Mouse (Mus musculus): Measurements from ENCODE around the gene Sirt7.
A peak's percentile ranks its signal among the peaks of the same experiment; 100 is the strongest.
"Not testable (repeated sequence)": the region's sequence is repeated elsewhere in the genome, so short reads cannot be mapped to it uniquely, and the experiment has no call there.

The Sirt7 gene

DNA sequence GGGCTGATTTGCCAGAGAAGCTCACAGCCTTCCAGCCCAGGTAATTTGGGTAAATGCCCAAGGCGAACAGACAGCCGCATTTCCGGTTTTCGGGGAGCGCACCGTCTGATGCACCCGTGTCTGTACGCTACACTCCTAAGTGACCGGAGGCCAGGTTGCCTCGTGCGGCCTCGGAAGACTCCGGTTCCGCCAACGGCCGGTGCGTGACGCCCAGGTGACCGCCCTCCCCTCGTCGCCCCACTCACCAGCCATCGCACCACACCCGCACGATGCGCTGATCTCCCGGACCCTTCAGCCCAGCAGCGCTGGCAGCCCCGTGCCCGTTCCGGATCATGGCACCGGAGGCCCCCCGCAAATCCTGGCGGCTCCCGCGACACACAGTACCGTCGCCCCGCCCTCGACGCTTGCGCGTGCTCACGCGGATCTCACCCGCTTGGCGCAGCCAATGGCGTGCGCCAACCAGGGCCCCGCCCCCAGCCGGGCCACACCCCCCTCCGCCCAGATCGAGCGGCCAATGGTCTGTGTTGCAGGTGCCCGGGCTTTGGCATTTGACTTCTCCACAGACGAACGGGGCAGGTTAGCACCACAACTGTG lies 7.4 kb downstream of the Sirt7 start, which contains the start of gene Pcyt2:
Gene Pcyt2 (minus strand): TSS at position 418 of the 594 bp plus-strand sequence.
- DNase-seq (ENCODE audit: low spot score), result peak; percentile 88

DNA sequence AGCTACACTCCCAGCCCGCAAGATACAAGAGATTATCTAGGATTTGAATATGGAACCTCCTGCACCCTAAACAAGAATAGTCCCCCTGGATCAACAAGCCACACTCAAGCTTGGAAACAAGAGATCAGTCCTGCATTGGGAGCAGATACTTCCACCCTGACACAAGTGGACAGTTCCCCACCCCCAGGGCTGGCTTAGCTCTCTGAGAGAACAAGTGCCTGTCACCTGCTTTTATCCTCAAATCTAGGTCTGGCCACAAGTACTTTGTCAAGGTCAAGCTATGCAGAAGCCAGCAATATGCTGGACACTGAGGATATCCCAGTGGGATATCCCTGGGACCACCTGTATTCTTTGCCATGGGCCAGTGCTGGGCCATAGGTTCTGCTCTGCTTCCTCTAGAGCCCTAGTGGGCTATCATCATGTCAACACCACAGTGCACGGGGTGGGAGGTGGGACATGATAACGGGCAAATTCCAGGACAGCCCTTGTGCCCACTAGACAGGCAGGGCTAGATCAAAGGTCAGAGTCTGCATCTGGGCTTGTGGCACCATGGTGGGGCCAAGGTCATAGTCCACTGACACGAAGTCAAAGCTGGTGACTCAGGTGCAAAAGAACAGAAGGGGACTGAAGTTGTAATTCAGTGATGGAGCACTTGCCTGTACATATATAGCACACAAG lies 8.3 kb downstream of the Sirt7 start:
- no peak for DNase-seq (ENCODE audit: low spot score)

DNA sequence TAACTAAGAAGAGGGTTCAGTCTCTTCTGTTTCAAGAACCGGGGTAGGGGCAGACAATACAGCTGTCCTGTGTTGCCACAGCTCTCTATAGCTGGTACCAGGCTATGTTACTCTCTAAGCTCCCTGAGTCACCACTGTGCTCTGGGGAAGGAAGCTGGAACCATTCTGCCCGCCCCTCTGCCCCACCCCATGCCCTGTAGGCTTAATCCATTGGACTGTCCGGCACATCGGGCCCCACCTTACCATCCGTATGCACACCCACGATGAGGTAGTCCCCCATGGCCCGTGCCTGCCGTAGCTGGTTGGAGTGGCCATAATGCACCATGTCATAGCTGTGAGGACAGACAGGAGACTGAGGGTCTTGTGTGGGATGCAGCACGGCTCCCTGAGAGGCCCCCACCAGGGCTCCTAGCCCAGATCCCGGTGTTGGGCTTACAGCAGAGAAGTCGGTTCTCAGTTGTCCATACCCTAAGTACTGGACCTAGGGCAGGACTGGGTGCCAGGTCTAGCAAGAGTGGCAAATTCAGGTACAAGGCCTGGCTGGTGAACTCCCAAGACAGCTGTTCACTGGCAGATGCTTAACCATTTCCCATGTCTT lies 9.3 kb downstream of the Sirt7 start:
- no peak for DNase-seq (ENCODE audit: low spot score)

DNA sequence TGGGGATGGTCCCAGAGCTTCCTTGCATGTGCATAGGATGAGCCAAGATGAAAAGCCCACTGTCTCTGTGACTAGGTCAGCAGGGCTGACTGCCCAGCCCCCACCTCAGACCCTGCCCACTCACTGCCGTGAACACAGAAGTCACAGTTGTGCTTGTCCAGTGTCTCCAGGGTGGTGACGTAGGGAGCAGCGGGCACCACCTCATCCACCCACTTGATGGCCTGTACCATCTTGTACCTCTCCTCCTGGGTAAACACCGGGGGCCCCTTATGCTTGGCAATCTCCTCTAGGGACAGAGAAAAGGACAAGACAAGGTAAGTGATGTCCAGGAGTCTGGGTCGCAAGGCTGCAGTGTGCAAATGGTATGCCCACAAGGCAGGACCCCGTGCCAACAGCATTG lies 9.9 kb downstream of the Sirt7 start:
- no peak for DNase-seq (ENCODE audit: low spot score)

DNA sequence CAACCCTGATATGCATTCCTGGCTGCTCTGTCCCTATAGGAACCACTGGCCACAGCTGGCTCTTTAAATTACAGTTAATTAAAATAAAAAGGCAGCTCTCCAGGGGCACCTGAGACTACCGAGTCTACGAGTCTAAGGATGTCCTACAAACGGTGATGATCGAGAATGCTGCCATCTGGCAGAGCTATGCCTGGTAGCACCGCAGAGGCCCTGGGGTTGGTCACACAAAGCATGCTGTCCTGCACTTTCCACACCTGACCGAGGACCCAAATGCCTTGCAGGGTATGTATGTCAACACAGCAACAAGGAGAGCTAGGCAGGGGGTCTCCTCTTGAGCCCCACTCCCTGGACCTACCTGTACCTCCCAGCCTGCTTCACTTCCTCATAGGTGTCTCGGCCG lies 11.1 kb downstream of the Sirt7 start:
- no peak for DNase-seq (ENCODE audit: low spot score)

DNA sequence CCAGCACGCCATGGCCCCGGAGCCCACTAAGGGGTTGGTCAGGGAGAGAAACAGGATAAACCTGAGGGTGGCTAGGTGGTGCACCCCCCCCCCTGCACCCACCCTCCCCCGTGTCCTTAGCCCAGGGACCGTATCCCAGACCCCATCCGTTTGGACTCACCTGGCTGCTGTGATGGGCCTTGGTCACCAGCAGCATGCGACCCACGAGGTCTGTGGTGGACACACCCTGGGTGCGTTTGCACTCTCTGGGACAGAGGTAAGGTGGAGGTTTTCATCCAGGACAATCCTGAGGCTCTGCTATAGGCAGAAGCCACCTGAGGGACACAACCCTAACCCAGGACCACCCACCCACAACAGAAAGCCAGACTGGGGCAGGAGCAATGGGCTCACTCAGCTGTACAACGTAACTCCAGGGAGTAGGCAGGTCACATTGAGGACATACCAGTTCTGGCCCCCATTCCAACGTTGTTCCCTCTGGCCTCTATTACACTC lies 11.5 kb downstream of the Sirt7 start:
- DNase-seq (ENCODE audit: low spot score), result no peak

DNA sequence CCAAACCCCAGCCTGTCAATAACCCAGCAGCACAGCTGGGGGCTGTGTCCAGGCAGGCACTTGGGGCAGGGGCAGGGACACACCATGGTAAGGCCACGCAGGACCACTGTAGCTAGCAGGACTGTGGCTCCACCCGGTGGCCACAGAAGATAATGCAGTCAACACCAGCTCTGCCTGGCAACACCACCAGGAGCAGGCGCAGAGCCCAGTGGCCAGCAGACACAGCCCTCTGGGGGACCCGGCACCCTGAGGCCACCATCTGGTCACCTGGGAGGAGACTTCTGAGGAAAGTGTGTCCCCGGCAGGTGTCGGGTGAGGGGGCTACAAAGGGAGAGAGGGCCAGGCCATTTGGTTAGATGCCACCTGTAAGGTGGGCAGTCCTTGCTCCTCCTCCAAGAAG lies 12.3 kb downstream of the Sirt7 start:
- DNase-seq (ENCODE audit: low spot score), result no peak

DNA sequence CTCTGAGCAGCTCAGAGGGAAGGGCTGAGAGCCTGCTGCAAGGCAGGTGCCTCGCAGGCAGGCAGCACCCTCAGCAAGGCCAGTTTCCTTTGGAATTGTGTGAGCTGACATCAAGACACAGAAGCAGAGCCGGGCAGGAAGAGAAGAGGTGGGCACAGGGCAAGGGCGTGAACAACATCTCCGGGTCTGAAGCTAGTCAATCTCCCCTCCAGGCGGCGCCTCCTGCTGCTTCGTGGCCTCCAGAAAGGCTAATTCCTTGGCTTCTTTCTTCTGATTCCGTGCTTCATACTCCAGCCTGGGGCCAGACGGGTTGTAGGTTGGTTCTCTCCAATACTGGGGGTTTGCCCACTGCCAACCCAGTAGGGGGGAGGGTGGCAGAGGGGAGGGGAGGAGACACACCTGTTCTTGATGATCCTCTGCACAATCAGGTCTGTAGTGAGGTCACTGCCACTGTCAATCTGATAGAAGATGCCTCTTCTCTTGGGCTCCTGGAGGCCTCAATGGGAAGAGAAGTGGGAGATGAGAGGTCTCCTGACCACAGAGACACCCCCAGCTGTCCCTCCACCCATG lies 14.5 kb downstream of the Sirt7 start:
- DNase-seq (ENCODE audit: low spot score), result no peak

DNA sequence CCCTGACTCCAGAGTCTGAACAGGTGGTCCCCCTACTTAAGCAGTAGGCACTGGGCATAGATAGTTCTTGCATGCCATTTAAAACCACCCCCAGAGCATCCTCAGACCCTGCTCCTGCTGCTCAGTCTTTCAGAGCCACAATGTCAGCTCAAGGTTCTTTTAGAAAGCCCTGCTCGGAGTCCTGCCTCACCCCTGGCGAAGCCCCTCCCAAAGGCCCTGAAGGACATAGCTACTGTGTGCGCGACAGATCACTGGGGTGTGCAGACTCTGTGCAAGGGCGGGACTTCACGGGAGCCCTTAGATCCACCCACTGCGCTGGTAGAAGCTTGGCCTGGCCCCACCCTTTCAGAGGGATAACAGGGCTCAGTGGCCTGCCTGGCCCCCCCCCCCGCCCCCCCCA lies 15.8 kb downstream of the Sirt7 start:
- no peak for DNase-seq (ENCODE audit: low spot score)

DNA sequence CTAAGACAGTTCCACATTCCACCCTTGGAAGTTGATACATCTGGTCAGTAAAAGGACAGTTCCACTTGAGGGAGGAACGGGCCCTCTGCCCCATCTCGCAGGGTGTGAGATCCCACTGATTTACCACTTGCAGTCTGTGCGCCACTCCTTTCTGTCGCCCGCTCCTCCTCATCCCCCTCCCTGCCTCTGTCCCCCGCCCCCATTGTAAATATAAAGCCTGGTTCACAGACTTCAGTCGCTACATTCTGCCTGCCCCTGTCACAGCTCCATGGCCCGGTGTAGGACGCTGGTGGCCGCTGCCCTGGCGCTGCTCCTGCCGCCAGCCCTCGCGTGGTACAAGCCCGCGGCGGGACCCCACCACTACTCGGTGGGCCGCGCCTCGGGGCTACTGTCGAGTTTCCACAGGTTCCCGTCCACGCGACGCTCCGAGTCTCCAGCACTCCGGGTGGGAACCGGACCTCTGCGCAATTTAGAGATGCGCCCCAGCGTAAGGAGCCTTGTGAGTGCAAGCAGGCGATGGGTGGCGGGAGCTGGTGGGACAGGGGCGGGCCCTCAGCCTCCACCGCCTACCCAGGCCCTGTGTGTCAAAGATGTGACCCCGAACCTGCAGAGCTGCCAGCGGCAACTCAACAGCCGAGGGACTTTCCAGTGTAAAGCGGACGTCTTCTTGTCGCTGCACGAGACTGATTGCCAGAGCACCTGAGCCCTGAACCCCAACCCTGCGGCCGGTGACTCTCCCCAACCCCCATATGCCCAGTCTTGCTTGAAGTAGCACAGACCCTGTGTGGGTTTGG lies 16.6 kb downstream of the Sirt7 start, which contains the start of gene Npb:
Gene Npb (plus strand): TSS at position 237 of the 794 bp plus-strand sequence.
- DNase-seq (ENCODE audit: low spot score), result no peak

DNA sequence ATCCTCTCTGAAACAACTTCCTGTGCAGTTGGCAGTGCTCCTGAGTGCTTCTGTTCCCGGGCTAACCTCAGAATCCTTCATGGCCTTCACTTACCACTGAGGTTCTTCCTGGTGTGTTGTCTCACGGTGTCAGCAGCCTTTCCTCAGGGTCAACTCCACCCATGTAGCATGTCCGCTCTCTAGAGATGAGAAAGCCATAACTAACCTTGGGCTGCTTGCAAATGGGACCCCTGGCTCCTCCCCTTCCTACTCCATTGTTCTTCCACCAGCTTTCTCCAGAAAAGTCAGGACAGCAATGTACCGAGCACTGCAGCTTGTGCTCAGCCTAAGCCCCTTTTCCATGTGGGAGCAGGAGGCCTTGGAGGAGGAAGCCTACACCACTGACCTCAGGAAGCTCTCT lies 18.3 kb downstream of the Sirt7 start:
- no peak for DNase-seq (ENCODE audit: low spot score)

DNA sequence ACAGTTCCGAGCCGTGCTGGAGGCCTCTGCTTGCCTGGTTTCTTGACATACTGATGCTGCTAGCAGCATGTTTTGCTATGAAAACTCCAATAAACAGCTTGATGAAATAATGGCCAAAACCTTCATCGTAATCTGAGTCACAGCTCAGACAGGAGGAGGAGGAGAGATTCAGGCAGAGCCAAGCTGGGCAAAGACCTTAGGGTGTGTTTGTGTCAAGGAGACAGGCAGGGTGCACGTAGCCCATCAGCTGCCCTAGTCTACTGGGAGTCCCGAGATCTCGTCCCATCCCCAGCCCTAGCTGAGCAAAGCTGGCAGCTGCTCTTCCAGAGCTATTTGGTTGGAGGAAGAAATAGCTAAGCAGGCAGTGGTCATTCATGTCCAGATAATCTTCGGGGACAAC lies 19.4 kb downstream of the Sirt7 start:
- no peak for DNase-seq (ENCODE audit: low spot score)

DNA sequence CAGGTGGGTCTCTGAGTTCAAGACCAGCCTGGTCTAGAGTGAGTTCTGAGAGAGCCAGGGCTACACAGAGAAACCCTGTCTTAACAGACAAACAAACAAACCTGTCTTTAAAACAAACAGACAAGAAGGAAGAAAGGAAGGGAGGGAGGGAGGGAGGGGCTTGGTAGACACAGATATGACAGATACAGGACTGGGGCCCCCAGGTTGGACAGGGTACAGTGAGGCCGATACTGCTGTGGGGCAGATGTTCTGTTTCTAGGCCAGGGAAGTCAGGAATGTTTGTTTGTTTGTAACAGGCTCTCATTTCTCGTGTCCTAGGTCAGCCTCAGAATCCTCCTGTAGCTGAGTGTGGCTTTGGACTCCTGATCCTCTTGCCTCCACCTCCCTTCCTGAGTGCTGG lies 21.5 kb downstream of the Sirt7 start:
- DNase-seq (ENCODE audit: low spot score), result no peak

DNA sequence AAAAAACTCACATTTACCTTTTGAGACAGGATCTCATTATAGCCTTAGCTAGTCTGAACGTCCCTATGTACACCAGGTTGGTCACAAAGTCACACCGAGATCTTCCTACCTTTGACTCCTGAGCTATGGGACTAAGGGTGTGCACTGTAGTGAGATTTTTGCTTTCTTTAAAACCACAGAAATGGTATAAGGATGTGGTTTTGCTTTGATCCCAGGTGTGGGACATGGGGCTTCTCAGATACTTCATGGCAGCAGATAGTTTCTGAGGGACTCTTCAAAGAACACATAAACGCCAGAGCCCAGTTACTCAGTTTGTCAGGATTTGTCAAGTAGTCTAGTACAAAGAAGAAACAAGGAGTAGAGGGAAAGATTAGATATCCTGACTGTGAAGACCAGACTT lies 24.3 kb downstream of the Sirt7 start:
- DNase-seq (ENCODE audit: low spot score), result no peak

DNA sequence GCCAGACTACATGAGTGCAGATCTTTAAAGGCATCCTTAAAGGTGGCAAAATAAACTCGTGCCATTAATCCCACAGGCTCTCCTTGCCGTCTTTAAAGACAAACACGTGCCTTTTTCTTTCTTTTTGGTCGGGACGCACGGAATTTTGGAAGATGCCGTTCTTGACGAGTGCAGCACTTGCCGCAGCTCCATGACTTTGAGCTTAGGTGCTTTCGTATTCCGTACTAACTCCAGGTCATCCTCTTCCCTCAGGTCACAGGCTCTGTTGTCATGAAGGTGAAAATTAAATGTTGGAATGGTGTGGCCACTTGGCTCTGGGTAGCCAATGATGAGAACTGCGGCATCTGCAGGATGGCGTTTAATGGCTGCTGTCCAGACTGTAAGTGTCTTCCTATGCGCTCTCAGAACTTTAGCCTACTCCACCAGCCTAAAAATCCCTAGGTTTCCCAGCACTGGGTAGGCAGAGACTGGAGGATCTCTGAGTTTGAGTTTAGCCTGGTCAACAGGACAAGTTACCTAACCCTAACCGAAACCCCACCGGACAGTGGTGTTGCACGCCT lies 26.0 kb downstream of the Sirt7 start:
- DNase-seq (ENCODE audit: low spot score), result no peak

DNA sequence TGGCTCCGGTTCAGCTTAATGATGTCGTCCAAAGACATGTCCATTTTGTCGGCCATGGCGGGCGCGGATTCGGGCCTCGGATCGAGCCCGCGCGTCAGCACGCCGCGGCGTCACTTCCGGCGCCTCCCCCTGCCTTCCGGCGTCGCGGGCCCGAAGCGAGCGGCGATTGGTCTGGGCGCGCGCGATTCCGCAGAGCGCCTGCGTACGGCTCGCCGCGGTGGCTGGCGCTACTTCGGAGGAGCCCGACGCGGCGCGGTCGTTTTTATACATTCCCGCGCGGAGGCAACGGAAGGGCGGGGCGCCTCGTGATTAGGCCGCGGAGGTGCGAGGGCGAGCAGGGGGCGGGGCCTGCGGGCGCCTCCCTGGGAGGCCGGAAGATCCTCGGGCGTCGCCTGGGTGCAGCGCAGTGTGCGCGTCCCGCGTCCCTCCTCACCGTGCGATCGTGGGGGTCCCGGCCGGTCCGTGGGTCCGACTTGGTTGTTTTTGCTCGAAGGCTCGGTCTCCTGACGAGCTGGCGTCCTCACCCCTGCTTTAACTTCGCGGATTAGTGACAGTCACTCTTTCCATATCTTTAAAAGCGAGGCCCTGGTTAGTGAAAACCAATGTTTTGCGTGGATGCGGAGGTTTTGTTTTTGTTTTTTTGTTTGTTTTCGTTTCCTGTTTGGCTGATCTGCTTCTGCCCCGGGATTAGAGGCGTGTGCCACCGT lies 26.6 kb downstream of the Sirt7 start, which contains the start of the genes Alyref and Anapc11:
Gene Alyref (minus strand): TSS at position 83 of the 707 bp plus-strand sequence.
Gene Anapc11 (plus strand): TSS at position 139 of the 707 bp plus-strand sequence.
- DNase-seq (ENCODE audit: low spot score), result peak; percentile 87

DNA sequence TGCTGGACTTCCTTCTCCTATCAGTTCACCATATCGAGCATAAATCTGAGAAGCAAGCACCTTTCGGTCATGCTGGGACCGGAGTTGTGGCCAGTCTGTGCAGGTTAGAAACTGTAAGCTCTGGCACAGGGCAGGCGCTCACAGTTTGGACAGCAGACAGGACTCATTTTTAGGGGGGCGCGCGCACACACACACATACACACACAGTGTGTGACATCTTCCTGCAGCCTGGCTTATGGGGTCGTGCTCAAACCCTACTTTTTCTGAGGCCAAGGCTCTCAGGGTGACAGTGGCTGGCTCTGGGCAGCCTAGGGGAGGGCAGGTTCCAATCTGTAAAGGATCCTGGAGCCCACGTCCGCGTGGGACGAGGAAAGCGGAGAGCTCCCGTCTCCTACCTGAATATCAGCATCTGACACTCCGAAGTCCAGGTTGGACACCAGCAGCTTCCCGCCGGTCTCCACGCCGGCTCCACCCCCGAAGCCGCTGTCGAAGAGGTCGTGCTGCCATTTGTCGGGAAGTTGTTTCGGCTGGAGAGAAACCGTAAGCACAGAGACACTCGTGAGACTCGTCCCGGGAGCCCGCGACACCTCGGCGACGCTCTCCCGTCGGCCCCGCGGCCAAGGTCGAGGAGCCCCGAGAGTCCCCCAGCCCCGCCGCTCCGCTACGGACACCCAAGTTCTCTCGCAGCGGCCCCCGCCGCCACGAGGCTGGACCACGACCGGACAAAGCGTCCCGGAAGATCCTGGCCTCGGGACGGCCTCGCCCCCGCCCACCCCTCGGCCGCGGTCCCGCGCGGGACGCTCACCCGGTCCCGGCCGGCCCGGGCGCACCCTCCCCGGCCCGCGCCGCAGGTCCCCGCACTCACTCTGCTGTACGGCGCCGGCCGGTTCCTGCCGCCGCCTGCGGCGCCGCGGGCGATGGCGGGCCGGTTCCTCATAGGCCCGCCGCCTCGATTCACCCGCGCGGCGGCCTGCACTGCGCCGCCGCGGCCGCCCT lies 27.5 kb downstream of the Sirt7 start:
- no peak for DNase-seq (ENCODE audit: low spot score)

DNA sequence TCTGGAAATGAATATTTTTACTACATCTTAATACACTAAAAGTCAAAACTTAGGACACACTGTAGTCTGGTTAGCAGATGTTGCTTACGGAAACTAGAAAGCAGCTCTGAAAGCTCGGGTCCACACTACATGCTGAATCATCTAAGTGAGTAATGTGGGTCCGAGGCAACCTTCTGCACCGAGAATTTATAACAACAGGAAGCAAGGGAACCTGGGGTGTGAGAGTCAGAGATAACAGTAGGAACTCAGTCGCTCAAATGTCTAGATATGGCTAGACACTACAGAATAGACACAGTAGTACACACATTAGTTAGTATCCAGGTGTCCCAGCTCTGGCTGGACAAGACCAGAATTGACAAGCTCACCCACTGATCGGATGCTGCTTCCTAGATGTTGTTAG lies 36.5 kb downstream of the Sirt7 start:
- DNase-seq (ENCODE audit: low spot score), result no peak

DNA sequence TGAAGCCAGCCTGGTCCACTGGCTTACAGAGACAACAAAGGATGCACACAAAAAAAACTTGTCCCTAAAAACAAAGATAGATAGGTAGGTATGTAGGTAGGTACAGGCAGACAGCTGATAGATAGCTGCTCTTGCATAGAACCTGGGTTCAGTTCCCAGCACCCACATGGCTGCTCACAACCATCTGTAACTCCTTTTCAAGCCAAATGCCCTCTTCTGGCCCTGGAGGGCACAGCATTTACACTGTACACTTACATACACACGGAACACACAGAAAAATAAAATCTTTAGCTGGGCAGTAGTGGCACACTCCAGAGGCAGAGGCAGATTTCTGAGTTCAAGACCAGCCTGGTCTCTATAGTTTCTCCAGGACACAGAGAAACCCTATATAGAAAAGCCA lies 41.1 kb downstream of the Sirt7 start:
- no peak for DNase-seq (ENCODE audit: low spot score)

DNA sequence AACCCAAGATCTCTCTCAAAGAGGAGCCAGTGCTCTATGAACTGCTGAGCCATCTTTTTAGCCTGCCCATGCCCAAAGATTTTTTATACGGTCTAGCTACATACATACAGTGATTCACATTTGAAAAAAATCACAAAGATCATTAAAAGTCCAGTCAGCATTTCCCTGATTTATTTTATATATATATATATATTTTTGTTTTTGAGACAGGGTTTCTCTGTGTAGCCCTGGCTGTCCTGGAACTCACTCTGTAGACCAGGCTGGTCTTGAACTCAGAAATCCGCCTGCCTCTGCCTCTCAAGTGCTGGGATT lies 42.1 kb downstream of the Sirt7 start:
- DNase-seq (ENCODE audit: low spot score), result not testable (repeated sequence)
